Mouse (Mus musculus) limb, embryonic 12.5 days (tissue): ENCODE data around the gene P2rx3. TPM values are rescaled to one million over a fixed set of nuclear protein-coding genes. Genes with fewer than 3 reads are reported as not detected.

Experiments used
- ATAC-seq: fragments of 200-750 bp; cut with Nextera tagmentation; 2 replicates; pipeline ENCODE4 v1.8.0; 2017; ENCODE audit warnings: low read depth, moderate TSS enrichment; ENCODE audit not compliant: insufficient number of reproducible peaks, insufficient read depth, low FRiP score, low TSS enrichment
- H3K27ac ChIP-seq: fragments of 300-500 bp; sonication (generic); 2 replicates; pipeline ENCODE4 v1.5.1; 2016; ENCODE audit warnings: mild to moderate bottlenecking, moderate library complexity
- H3K27me3 ChIP-seq: fragments of 300-500 bp; sonication (generic); 2 replicates; pipeline ENCODE4 v1.6.1; 2016; ENCODE audit warnings: mild to moderate bottlenecking, moderate library complexity
- H3K36me3 ChIP-seq: fragments of 300-500 bp; sonication (generic); 2 replicates; pipeline ENCODE4 v1.6.1; 2016; ENCODE audit warnings: mild to moderate bottlenecking, moderate library complexity
- H3K4me1 ChIP-seq: fragments of 300-500 bp; sonication (generic); replicated peaks from 2 replicates; pipeline ENCODE4 v1.6.1; 2016
- H3K4me2 ChIP-seq: fragments of 300-500 bp; sonication (generic); 2 replicates; pipeline ENCODE4 v1.6.1; 2016; ENCODE audit warnings: mild to moderate bottlenecking, moderate library complexity
- H3K4me3 ChIP-seq: fragments of 300-500 bp; sonication (generic); replicated peaks from 2 replicates; pipeline ENCODE4 v1.5.1; 2016; ENCODE audit warnings: mild to moderate bottlenecking
- H3K9ac ChIP-seq: fragments of 300-500 bp; sonication (generic); replicated peaks from 2 replicates; pipeline ENCODE4 v1.6.1; 2016; ENCODE audit warnings: mild to moderate bottlenecking, moderate library complexity
- H3K9me3 ChIP-seq: fragments of 300-500 bp; sonication (generic); 2 replicates; pipeline ENCODE4 v1.6.1; 2016; ENCODE audit warnings: mild to moderate bottlenecking, moderate library complexity
- WGBS: fragments of 180-500 bp; shearing (Covaris S2); methylation state at CpG from one replicate; pipeline ENCODE4 v1.1.7; 2016; 5-methylcytosine and 5-hydroxymethylcytosine counted together
- polyA plus RNA-seq: library from polyadenylated mRNA; unstranded; fragments of >200 nt; fragmentation: Nextera tagmentation; extraction: Ambion mirVana; gene quantifications from 2 replicates; pipeline ENCODE4 v1.2.1, GENCODE M21; 2016

P2rx3 gene
- polyA plus RNA-seq, 1 experiment from 2014 or later, result 2.2 TPM

GRCm38 (mm10) chr2:85059677-85060076, 22.4 kb upstream of the P2rx3 start:
- Histone ChIP-seq H3K9ac (no peak overlapping the region), H3K27ac (peak overlapping the region; percentile 87; the same call in 1 of the 2 replicates)
- 88% methylated on average over 6 of the region's 6 CpGs for WGBS

GRCm38 (mm10) chr2:85056711-85057110, 19.4 kb upstream of the P2rx3 start:
- ATAC-seq, result no peak
- H3K9me3 ChIP-seq, result no peaks in the 10 kb centered on the region; the same call in 1 of the 2 replicates
- no peak overlapping the region for H3K4me2 ChIP-seq
- H3K27me3 ChIP-seq, result no peaks in the 10 kb centered on the region
- no peak overlapping the region for H3K27ac ChIP-seq
- peaks cover 17% of the 10 kb centered on the region for H3K4me1 ChIP-seq
- WGBS, result 69% methylated on average over 5 of the region's 5 CpGs
- H3K4me3 ChIP-seq, result no peak overlapping the region
- H3K36me3 ChIP-seq, result peaks cover 90% of the 10 kb centered on the region
- H3K9ac ChIP-seq, result no peak overlapping the region

More at GRCm38 (mm10) chr2:85059677-85060076, 22.4 kb upstream of the P2rx3 start:
- no peak for ATAC-seq
- peak overlapping the region; percentile 77; the same call in 1 of the 2 replicates for H3K4me2 ChIP-seq
- no peak overlapping the region for H3K4me3 ChIP-seq
- peaks cover 90% of the 10 kb centered on the region for H3K36me3 ChIP-seq
- no peaks in the 10 kb centered on the region; the same call in 1 of the 2 replicates for H3K9me3 ChIP-seq
- H3K27me3 ChIP-seq, result no peaks in the 10 kb centered on the region
- H3K4me1 ChIP-seq, result peaks cover 17% of the 10 kb centered on the region

GRCm38 (mm10) chr2:85053192-85053816, 16.0 kb upstream of the P2rx3 start:
- H3K4me2 ChIP-seq, result no peak overlapping the region
- H3K27me3 ChIP-seq, result no peaks in the 10 kb centered on the region
- WGBS, result 82% methylated on average over 5 of the region's 5 CpGs
- H3K36me3 ChIP-seq, result peaks cover 69% of the 10 kb centered on the region
- H3K4me3 ChIP-seq, result no peak overlapping the region
- no peaks in the 10 kb centered on the region for H3K9me3 ChIP-seq
- H3K9ac ChIP-seq, result no peak overlapping the region
- no peak overlapping the region for H3K27ac ChIP-seq
- H3K4me1 ChIP-seq, result peaks cover 27% of the 10 kb centered on the region
- ATAC-seq, result no peak

GRCm38 (mm10) chr2:85050746-85051145, 13.5 kb upstream of the P2rx3 start:
- Histone ChIP-seq H3K27me3 (no peaks in the 10 kb centered on the region), H3K4me1 (peaks cover 36% of the 10 kb centered on the region), H3K36me3 (peaks cover 59% of the 10 kb centered on the region), H3K4me2 (peak overlapping the region; percentile 59), H3K9me3 (no peaks in the 10 kb centered on the region), H3K9ac (peak overlapping the region; percentile 46; the same call in 1 of the 2 replicates), H3K4me3 (peak overlapping the region; percentile 64), H3K27ac (peak overlapping the region; percentile 93)
- ATAC-seq, result no peak; the same call in 1 of the 2 replicates
- 43% methylated on average over 9 of the region's 9 CpGs for WGBS

- Histone ChIP-seq H3K4me3 (peak overlapping the region; percentile 64), H3K9ac (peak overlapping the region; percentile 46; the same call in 1 of the 2 replicates), H3K4me1 (peaks cover 36% of the 10 kb centered on the region), H3K27ac (peak overlapping the region; percentile 93), H3K36me3 (peaks cover 59% of the 10 kb centered on the region), H3K9me3 (no peaks in the 10 kb centered on the region), H3K27me3 (no peaks in the 10 kb centered on the region), H3K4me2 (peak overlapping the region; percentile 59)
- ATAC-seq, result peak; percentile 34
- 9% methylated on average over 10 of the region's 10 CpGs for WGBS
Observed at GRCm38 (mm10) chr2:85050001-85050634, 12.9 kb upstream of the P2rx3 start.

GRCm38 (mm10) chr2:85049277-85049676, 12.0 kb upstream of the P2rx3 start:
- Histone ChIP-seq H3K36me3 (peaks cover 59% of the 10 kb centered on the region), H3K27me3 (no peaks in the 10 kb centered on the region), H3K4me1 (peaks cover 36% of the 10 kb centered on the region), H3K27ac (peak overlapping the region; percentile 93), H3K9me3 (no peaks in the 10 kb centered on the region), H3K4me2 (peak overlapping the region; percentile 59), H3K9ac (0 out of 2 replicates have a peak overlapping the region, but pooled peaks have one; percentile 31), H3K4me3 (peak overlapping the region; percentile 64)
- ATAC-seq, result no peak
- 79% methylated on average over 4 of the region's 4 CpGs for WGBS

GRCm38 (mm10) chr2:85048168-85048751, 11.0 kb upstream of the P2rx3 start:
- WGBS, result under 1% methylated on average over 35 of the region's 44 CpGs
- H3K4me1 ChIP-seq, result peaks cover 36% of the 10 kb centered on the region
- peak; percentile 69 for ATAC-seq
- no peaks in the 10 kb centered on the region for H3K27me3 ChIP-seq
- H3K4me3 ChIP-seq, result peak overlapping the region; percentile 64
- H3K4me2 ChIP-seq, result peak overlapping the region; percentile 59
- H3K27ac ChIP-seq, result peak overlapping the region; percentile 93
- peaks cover 59% of the 10 kb centered on the region for H3K36me3 ChIP-seq
- H3K9ac ChIP-seq, result peak overlapping the region; percentile 75
- no peaks in the 10 kb centered on the region for H3K9me3 ChIP-seq

GRCm38 (mm10) chr2:85047596-85048167, 10.4 kb upstream of the P2rx3 start, which contains the start of gene Tnks1bp1:
TSS of gene Tnks1bp1 (plus strand) at chr2:85048022.
- ATAC-seq, result peak; percentile 83
- H3K9me3 ChIP-seq, result no peaks in the 10 kb centered on the region
- H3K4me3 ChIP-seq, result peak within 1 kb of the TSS; percentile 64
- no peaks in the 10 kb centered on the region for H3K27me3 ChIP-seq
- peak within 1 kb of the TSS; percentile 75 for H3K9ac ChIP-seq
- peak within 1 kb of the TSS; percentile 59 for H3K4me2 ChIP-seq
- WGBS, result under 1% methylated on average over 42 of the region's 42 CpGs
- peak within 1 kb of the TSS; percentile 93 for H3K27ac ChIP-seq
- H3K36me3 ChIP-seq, result peaks cover 59% of the 10 kb centered on the region
- H3K4me1 ChIP-seq, result peaks cover 36% of the 10 kb centered on the region

GRCm38 (mm10) chr2:85047081-85047480, 9.8 kb upstream of the P2rx3 start:
- Histone ChIP-seq H3K9me3 (no peaks in the 10 kb centered on the region), H3K4me2 (peak overlapping the region; percentile 59), H3K36me3 (peaks cover 59% of the 10 kb centered on the region), H3K4me3 (peak overlapping the region; percentile 64), H3K27me3 (no peaks in the 10 kb centered on the region), H3K9ac (peak overlapping the region; percentile 47; the same call in 1 of the 2 replicates), H3K4me1 (peaks cover 36% of the 10 kb centered on the region), H3K27ac (peak overlapping the region; percentile 93; the same call in 1 of the 2 replicates)
- WGBS, result 59% methylated on average over 10 of the region's 10 CpGs
- ATAC-seq, result no peak

GRCm38 (mm10) chr2:85046222-85046621, 9.0 kb upstream of the P2rx3 start:
- Histone ChIP-seq H3K27me3 (no peaks in the 10 kb centered on the region), H3K4me1 (peaks cover 36% of the 10 kb centered on the region), H3K36me3 (peaks cover 60% of the 10 kb centered on the region), H3K9me3 (no peaks in the 10 kb centered on the region), H3K4me3 (no peak overlapping the region), H3K4me2 (no peak overlapping the region), H3K27ac (no peak overlapping the region), H3K9ac (no peak overlapping the region)
- no peak for ATAC-seq
- WGBS, result 91% methylated on average over 8 of the region's 8 CpGs

GRCm38 (mm10) chr2:85043623-85044022, 6.4 kb upstream of the P2rx3 start:
- 92% methylated on average over 7 of the region's 7 CpGs for WGBS

More at GRCm38 (mm10) chr2:85043623-85044022, 6.4 kb upstream of the P2rx3 start:
- Histone ChIP-seq H3K27me3 (no peaks in the 10 kb centered on the region), H3K36me3 (peaks cover 85% of the 10 kb centered on the region), H3K9ac (no peak overlapping the region), H3K4me3 (no peak overlapping the region), H3K4me1 (peaks cover 12% of the 10 kb centered on the region), H3K4me2 (no peak overlapping the region), H3K27ac (no peak overlapping the region), H3K9me3 (no peaks in the 10 kb centered on the region)
- ATAC-seq, result no peak
